Mouse (Mus musculus) right cerebral cortex, postnatal 14 days (tissue): Measurements from ENCODE around the gene Pold4.
A peak's percentile ranks its signal among the peaks of the same experiment; 100 is the strongest.

Source experiments
- DNase-seq: peaks from one replicate; pipeline ENCODE4 v3.0.0; 2022

Pold4 gene

DNA sequence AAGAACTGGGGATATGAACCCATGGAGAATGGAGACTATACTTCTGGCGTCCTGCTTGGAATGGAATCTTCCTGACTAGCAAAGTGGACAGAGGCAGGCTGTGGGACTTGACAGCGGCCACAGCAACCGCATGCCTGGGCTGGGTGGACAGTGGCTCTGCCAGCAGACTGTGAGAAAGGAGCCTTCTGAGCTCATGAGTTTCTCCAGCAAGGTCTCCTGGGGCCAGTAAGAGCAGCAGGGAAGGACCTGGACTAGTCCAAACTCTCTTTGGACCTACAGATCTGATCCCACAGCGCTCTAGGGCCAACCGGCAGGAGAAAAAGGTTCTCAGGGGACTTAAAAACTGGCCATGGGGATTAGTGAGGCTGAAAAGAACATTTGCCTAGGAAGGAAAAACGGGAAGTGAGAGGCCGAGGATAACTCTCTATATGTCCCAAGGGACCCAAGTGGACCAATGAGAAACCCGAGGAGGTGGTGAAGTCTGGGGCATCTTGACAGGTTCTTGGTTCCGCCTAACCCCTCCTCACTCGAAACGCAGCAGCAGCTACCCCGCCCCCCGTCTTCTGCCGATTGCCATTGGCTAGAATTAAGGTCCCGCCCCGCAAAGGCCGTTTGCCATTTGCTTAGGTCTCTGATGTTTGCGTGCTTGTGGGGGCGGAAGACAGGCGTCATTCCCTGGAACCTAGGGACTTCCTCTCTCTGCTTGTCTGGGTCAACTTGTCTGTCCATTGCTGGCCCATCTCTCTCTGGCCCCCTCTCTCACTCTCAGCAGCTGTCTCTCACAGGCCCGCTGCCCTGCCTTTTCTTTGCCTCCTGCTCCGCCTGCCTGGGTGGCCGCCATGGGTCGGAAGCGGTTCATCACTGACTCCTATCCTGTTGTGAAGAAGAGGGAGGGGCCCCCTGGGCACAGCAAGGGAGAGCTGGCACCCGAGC, at the start of gene Pold4:
Gene Pold4, plus strand, starts transcription at position 647 of the 933 bp plus-strand sequence.
- peak; percentile 96 for DNase-seq

DNA sequence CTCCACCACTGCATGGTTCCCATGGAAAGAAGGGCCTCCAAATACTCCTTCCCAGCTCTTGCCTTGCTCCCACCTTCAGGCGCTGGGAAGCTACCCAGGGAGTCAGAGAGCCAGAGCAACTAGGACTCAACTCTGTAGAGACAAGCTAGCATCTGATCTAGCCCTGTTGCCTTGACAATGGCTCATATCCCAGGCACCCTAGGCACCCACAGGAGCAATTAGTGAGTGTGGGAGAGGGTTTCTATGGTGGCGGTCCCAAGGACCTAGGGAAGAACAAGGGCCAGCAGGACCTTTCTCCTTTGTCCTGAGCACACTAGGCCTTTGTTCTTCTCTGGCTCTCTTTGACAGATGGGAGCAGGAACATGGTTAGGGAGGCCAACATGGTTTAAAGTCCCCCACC, 48.0 kb upstream of the Pold4 start:
- no peak for DNase-seq

DNA sequence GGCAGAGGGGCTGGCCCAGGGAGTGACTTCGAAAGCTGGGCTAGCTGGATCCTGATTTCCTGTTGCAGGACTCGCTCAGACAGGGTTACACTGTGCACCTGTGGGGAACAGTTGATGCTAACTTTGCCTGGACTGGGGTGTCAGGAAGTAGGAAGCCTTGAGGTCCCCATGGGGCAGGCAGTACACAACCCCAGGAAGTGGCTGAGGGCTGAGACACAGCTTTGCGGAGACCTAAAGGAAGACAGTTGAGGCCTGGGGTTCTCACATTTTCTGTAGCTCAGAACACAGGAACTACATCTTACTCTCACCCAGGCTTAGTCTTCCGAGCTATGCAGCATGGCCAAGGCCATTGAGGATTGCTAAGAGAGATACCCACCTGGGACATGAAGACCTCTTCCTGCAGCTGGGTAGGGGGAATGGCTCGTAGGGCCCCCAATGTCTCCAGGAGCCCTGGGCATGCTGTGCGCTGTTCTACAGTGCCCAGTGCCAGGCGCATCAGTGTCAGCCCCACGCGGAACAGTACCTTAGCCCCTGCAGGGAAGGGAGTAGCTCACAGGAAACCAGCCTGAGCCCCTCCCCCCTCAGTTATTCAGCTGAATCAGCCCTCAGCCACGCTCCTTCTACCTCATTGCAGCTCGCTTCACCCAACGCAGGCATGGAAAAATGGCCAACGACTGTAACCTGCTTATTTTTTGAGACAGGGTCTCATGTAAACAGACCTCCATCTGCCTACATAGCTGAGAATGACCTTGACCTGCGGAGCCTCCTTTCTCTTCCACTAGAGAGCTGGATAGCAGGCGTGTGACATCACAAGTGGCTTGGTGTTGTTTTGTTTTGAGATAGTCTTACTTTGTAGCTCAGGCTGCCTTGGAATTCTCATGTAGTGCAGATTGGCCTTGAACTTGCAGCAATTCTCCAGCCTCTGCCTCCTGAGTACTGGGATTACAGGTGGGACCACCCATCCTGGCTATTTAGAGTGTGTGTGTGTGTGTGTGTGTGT, 46.4 kb upstream of the Pold4 start:
- DNase-seq: no peak

DNA sequence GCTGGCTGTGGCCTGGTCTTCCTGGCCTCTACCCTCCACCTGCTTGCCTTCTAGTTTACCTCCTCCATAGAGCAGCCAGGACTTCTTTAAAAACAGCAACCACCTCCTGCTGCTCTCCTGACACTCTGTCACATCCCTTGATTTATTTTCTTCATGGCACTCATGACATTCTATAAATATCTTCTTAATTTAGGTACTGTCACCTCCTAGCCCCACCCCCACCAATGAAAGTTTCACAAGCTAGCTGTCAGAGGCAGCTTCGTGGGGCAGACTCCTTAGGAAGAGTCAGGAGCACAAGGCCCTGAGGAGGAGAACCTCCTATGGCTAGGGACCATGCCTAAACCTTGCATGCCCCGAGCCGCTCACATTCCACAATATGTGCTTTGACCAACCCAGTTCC, 44.4 kb upstream of the Pold4 start:
- DNase-seq: no peak

DNA sequence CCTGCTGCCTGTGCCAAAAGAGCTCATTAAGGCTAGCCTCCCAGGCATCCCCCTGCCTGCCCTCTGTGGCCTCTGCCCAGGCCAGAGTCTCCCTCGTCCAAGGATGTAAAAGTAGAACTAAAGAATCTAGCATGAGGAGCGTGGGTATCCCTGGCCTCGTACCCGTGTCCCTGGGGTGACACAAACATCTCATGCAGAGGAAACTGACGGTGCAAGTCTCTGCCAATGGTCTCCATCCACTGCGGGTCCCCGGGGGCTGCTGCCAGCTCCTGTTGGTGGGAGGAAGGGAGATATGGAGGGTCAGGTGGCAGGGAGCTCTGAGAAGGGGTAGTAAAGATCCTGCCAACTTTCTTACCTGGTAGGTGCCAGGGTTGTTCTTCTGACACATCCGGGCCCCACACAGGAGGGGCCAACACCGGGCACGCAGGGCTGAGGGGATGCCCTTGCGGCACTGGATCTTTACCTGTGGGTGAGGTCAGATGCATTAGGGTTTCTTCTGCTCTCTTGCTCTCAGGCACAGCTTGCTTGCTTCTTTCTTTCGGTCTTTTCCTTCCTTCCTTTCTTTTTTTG, 42.6 kb upstream of the Pold4 start:
- no peak for DNase-seq

DNA sequence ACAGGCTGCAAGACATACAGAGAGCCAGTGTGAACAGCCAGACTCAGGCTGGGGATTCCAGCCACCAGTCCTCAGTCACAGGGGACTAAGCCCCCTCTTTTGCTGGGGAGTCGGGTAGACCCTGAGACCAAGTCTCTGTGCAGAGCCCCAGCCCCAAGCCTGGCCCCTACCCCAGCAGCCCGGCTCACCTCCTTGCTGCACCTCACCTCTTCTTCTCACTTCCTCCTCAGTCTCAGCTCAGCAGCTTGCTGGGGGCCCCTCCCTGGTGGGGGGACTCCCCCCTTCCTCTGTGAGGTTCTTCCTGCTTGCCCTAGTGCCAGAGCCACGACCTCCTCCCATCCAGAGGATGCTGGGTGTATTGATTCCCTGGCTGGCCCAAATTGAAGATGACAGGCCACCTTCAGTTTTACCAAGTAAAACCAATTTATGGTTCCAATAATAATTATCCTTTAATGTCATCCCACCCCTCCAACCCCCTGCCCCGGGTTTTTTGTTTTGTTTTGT, 40.8 kb upstream of the Pold4 start, which contains the start of gene Tbc1d10c:
Gene Tbc1d10c, minus strand, starts transcription at position 454 of the 504 bp plus-strand sequence.
- no peak for DNase-seq

DNA sequence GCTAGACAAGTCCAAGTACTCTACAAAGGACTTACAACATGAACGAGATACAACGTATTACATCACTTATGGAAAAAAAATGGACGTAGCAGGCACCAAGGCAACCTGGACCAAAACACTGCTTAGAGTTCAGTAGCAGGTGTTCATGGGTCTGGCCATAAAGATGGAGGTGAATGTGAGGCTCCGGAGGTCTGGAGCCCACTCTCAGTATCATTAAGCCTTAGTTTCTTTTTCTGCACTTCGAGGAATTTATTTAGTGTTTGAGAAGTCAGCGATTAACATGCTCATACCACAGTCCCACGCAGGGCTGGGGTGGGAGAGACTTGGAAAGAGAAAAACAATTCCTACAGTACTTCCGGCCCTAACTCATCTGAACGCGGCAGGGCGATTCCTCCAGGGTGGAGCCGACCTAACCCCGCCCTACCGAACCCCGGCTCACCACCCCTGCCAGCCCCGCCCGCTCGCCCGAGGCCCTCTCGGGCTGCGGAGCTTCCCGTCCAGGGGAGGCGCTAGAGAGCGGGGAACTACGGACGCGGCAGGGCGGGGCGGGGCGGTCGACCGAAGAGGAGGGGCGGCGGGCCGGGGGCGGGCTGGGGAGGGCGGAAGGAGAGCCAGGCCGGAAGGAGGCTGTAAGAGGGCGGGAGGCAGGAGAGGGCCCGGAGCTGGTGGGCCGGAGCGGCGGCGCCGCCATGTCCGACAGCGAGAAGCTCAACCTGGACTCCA, 40.0 kb upstream of the Pold4 start, which contains the start of gene Ppp1ca:
Gene Ppp1ca, plus strand, starts transcription at position 538 of the 723 bp plus-strand sequence.
- DNase-seq: peak; percentile 97

DNA sequence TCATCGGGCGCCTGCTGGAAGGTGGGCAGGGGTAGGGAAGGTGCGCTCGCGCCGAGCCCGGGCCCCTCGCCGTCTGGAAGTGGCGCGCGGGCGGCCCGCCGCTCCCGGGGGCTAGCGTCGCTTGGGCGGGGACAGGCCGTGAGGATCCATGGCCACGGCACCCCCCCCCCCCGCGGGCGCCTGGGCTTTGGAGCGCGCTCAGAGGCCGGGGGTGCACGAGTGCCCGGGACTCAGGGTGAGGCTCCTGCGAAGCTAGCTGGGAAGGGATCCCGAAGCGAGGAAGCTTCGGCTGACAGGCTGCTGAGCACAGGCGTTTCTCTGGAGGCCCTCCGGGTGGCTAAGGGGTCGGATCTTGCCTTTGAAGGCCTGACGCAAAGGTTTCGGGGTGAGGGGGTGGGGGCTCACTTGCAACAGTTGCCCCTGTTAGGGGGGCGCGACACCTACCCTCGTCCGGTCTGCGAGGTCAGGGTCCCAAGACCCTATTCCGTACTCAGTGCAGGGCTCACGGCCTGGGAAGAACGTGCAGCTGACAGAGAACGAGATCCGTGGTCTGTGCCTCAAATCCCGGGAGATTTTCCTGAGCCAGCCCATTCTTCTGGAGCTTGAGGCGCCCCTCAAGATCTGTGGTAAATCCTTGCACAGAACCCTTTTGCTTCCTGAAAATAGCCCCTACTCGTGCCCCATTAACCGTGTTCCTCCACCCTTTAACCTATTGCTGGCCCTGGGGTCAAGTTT, 39.3 kb upstream of the Pold4 start:
- no peak for DNase-seq

DNA sequence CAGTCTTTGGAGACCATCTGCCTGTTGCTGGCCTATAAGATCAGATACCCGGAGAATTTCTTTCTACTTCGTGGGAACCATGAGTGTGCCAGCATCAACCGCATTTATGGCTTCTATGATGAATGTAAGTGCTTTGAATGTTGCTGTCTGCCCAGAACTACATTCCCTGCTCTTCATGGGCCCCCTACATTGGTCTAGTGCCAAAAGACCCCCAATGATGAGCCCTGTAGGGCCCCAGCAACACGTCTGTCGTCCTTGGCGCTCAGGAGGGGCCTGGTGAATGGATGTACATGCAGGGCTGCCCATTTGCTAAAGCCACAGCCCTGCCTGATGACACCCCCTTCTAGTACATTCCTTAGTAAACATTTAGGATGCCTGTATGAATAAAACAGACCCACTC, 38.6 kb upstream of the Pold4 start:
- no peak for DNase-seq

DNA sequence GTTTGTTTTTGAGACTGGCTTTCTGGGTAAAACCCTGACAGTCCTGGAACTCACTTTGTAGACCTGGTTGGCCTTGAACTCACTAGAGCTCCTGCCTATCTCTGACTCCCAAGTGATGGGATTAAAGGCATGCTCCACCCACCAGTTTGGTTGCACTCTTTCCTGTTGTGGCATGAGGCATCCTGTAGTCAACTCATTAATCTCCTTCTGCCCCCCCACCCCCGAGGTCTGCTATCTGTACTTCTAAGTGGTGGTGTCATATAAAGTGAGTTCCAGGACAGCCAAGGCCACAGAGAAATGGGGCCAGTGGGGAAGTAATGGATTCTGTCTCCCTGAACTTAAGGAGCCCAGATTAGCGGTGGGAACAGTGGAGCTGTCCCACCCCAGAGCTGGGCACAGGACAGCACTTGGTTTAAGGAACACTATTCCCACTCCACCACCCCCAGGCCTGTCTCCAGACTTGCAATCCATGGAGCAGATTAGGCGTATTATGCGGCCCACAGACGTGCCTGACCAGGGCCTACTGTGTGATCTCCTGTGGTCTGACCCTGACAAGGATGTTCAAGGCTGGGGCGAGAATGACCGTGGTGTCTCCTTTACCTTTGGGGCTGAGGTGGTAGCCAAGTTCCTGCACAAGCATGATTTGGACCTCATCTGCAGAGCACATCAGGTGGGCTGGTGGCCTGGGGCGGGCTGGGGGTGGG, 37.5 kb upstream of the Pold4 start:
- DNase-seq: no peak

DNA sequence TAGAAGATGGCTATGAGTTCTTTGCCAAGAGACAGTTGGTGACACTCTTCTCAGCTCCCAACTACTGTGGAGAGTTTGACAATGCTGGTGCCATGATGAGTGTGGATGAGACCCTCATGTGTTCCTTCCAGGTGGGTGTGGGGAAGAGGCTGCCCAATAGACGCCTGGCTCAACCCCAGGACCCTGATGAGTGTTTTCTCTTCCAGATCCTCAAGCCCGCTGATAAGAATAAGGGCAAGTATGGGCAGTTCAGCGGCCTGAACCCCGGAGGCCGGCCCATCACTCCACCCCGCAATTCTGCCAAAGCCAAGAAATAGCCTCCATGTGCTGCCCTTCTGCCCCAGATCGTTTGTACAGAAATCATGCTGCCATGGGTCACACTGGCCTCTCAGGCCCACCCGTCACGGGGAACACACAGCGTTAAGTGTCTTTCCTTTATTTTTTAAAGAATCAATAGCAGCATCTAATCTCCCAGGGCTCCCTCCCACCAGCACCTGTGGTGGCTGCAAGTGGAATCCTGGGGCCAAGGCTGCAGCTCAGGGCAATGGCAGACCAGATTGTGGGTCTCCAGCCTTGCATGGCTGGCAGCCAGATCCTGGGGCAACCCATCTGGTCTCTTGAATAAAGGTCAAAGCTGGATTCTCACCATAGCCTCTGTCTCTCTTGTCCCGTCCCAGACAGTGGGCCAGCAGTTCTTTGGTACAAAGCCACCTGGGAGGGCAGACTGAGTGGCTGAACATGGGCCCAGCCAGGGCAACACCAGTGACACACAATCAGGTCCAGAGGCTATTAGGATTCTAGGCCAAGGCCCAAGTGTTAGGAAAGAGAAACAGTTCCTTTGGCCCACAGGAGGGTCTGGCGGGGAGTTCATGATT, 36.7 kb upstream of the Pold4 start:
- DNase-seq: no peak

DNA sequence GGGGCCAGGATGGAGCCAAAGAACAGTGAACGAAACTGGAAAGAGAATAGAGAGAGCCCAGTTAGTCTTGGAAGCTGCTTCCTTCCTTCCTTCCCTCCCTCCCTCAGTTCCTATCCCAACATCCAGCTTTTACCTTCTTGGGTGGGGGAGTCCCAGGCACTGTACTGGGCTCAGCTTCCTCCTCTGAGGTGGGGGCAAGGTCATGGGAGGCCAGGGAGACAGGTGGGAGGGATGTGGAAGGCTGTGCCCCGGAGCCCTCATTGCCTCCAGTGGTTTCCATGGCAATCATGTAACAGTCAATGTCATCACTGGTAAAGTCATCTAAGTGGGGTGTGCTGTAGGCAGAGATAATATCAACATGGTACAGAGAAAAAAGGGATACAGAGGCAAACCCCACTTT, 35.7 kb upstream of the Pold4 start:
- no peak for DNase-seq

DNA sequence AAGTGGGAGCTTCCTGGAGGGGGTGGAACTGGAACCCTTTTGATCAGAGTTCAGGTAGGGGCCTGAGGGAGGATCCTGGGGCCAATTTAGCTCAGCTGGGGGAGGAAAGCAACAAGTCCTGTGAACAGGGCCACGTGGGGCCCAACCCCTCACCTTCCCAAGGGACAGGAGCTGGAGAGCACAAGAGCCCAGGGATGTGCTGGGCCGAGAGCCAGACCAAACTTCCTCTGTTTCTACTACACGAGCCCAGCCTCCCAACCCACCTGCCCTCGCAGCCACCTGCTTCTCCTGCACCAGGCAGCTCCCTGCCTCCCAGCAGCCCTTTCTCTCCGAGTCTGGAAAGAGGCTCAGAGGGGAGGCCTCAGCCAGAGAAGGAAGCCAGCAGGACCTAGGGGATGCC, 35.2 kb upstream of the Pold4 start:
- no peak for DNase-seq

DNA sequence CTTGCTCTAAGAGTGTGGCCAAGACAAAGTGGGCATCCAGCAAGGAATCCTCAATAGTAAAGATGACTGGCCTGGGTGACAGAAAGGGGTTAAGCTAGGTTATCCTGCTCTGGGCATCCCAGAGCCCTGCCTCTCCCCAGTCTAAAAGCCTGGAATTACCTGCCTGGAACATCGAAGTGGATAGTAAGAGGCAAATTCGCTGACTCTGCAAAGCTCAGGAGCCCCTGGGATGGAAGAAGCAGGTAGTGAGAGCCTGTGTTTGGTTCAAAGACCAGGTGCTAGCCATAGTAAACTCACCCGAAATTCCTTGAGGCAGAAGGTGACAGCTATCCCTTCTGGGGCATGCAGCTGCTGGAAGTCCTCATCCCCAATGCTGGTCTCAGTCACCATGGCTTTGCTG, 34.5 kb upstream of the Pold4 start:
- DNase-seq: no peak

DNA sequence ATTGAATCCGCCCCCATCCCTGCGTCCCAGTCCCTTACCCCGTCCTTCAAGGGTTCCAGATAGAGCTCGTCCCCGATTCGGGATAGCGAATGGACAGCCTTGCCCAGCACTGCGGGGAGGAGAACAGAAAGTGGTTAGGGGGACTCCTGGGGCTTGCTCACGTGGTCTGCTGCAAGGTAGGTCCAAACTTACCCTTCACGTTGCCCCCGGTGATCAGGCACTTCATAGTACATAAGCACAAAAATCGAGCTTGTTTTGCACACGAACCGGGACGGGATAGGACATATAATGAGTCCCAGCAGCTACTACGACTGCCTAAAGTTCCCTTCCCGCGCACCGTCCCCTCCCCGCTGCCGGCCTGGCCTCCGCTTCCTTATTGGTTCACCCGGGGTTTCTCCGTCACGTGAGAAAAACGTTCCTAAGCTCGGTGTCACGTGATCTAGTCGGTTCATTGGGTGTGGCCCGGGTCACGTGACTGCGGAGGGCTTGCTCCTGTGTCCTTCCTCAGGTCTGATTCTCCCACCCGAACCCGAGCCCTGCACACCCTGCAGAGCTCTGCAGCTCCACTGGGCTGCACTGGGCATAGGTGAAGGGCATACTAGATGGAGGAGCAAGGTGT, 30.3 kb upstream of the Pold4 start, which contains the start of gene Rad9a:
Gene Rad9a, minus strand, starts transcription at position 372 of the 619 bp plus-strand sequence.
- DNase-seq: peak; percentile 95

DNA sequence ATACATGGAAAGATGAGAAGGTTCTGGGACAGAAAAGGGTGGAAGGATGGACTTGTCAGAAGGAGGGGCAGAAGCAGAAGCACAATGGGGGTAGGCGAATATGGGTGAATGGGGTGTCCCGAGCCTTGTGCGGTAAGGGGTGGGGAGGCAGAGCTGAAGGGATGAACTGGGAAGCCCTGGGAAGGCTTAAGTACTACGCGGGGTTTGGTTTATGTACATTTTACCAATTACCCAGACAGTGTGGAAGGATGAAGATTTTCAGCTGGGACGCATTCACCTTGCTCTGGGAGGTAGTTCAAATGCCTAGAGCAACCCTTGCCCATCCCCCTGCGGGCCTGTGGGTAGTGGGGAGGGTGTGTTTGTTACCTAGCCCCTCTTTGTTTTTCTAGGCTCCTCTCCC, 29.6 kb upstream of the Pold4 start:
- no peak for DNase-seq

DNA sequence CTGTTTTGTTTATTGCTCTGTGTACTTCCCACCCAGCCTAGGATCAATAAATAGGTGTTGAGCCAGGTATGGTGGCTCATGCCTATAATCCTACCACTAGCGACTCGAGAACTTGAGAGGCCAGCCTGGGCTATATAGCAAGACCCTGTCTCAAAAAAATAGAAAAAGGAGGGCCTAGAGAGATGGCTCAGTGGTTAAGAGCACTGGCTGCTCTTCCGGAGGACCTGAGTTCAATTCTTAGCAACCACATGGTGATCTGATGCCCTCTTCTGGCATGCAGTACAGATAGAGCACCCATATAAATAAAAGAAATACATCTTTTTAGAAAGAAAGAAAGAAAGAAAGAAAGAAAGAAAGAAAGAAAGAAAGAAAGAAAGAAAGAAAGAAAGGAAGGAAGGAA, 28.6 kb upstream of the Pold4 start:
- no peak for DNase-seq

DNA sequence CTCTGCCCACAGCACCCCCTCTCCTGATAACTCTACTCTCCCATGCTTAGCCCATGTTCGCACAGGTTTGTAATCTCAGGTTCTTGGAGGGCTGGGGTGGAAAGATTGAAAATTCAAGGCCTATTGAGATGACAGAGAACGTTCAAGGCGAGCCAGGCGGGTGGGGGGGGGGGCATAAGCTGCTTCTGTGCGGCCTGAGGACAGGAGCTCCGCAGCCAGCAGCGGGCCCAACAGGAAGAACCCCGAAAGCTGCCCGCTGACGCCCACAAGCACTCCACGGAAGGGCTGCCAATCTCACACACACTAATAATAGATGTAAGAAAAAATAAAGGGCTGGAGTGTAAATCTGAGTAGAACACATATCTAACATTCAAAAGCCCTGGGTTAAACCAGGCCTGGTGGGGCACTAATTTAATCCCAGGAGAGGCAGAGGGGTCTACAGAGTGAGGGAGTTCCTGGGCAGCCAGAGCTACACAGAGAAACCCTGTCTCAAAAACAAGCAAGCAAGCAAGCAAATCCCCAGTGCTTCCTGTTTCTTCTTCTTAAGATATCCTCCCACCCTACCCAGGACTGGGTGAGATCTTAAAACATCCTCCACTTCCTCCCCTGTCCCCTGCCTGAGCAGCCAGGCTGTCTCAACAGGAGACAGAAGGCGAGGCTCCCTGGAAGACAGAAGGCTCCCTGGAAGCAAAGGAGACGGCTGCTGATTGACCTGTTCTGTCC, 27.9 kb upstream of the Pold4 start:
- DNase-seq: no peak
